Mouse (Mus musculus) testis, adult 2 months (tissue): ENCODE results near the gene Wipf2.

Experiments
- CTCF ChIP-seq: fragments of 200-500 bp; IDR thresholded peaks from 2 replicates; pipeline ENCODE4 v1.5.1; 2012; ENCODE audit warnings: low read depth, mild to moderate bottlenecking, inconsistent platforms, low read length, moderate library complexity; ENCODE audit not compliant: control insufficient read depth, insufficient read depth, insufficient replicate concordance
- POLR2A ChIP-seq: fragments of 200-500 bp; IDR thresholded peaks from 2 replicates; pipeline ENCODE4 v1.6.1; 2012; ENCODE audit warnings: low read depth, mild to moderate bottlenecking, inconsistent platforms, low read length, moderate library complexity; ENCODE audit not compliant: control insufficient read depth

GRCm38 (mm10) chr11:98869906-98870305 lies 6.5 kb downstream of the Wipf2 start:
- TF ChIP-seq CTCF: no peak
- TF ChIP-seq POLR2A: no peak
